Mouse (Mus musculus) hindbrain, embryonic 16.5 days (tissue): Measurements from ENCODE around the gene Olfr417. TPM values are rescaled to one million over a fixed set of nuclear protein-coding genes. Genes with fewer than 3 reads are reported as not detected.

Source experiments
- polyA plus RNA-seq: library from polyadenylated mRNA; unstranded; fragments of >200 nt; fragmentation: Nextera tagmentation; extraction: Ambion mirVana; gene quantifications from 2 replicates; pipeline ENCODE4 v1.2.1, GENCODE M21; 2015

Olfr417 gene
- polyA plus RNA-seq, 1 experiment from 2014 or later = not detected

Other genes with a start within 250 kb of the Olfr417 start
- gene Olfr231, start 244.0 kb upstream of the Olfr417 start, polyA plus RNA-seq = not detected in 2 replicates
- not detected in 2 replicates for gene Olfr424, start 233.6 kb upstream of the Olfr417 start, polyA plus RNA-seq
- gene Olfr420, start 209.5 kb upstream of the Olfr417 start, polyA plus RNA-seq = not detected in 2 replicates
- gene Spta1, start 192.3 kb upstream of the Olfr417 start, polyA plus RNA-seq = 0.03 and 0.07 TPM in 2 replicates
- gene Olfr419, start 113.1 kb upstream of the Olfr417 start, polyA plus RNA-seq = not detected in 2 replicates
- not detected in 2 replicates for gene Mptx1, start 34.6 kb upstream of the Olfr417 start, polyA plus RNA-seq
- gene Olfr248, start 25.9 kb downstream of the Olfr417 start, polyA plus RNA-seq = not detected in 2 replicates
- not detected in 2 replicates for gene Olfr414, start 58.9 kb downstream of the Olfr417 start, polyA plus RNA-seq
- gene Olfr220, start 77.0 kb downstream of the Olfr417 start, polyA plus RNA-seq = not detected in 2 replicates
- gene Fmn2, start 136.7 kb downstream of the Olfr417 start, polyA plus RNA-seq = 6.3 and 6.5 TPM in 2 replicates